Mouse (Mus musculus) embryonic stem cell, embryonic (primary cell): ENCODE results near the gene 1110017D15Rik.

Experiments
- CTCF ChIA-PET, 4 experiments: fragments of 300-600 bp in 2 of 4; fragments of 350-600 bp in 2 of 4; sonication (Branson Sonifier 250); formaldehyde crosslinking; loops; one replicate each; lab custom pipeline; 2022; ENCODE audit warnings: inconsistent platforms in 2 of 4; lab: Charles Lee
- POLR2A ChIA-PET, 4 experiments: fragments of 300-600 bp in 2 of 4; fragments of 350-600 bp in 2 of 4; sonication (Branson Sonifier 250); formaldehyde crosslinking; loops; one replicate each; lab custom pipeline; 2022; ENCODE audit warnings: antibody characterized with exemption in 4 of 4, inconsistent platforms in 1 of 4; lab: Charles Lee

1110017D15Rik gene

GRCm38 (mm10) chr4:41502171-41502940 is 14.8 kb downstream of the 1110017D15Rik start:
- CTCF ChIA-PET: interaction anchor here (0.5 to 5.0 kb wide), 29 partner anchors 11 to 451 kb away, joined by 3 to 74 read pairs (median 4); partner anchors contain the start of genes Kif24 (in 2 of the 4), Nudt2 (in 2 of the 4), Dnaic1 (in 1 of the 4) and Fam219a (in 1 of the 4)
- POLR2A ChIA-PET: interaction anchor here in 3 of 4 experiments (0.5 to 2.7 kb wide), 35 partner anchors 8 to 404 kb away, joined by 3 to 16 read pairs (median 3); partner anchors contain the start of genes Kif24 (in 3 of the 3), Nudt2 (in 3 of the 3), Aqp3 (in 1 of the 3) and Dnaic1 (in 1 of the 3)

- ChIA-PET POLR2A (interaction anchor here in 2 of 4 experiments (0.7 to 2.7 kb wide), 6 partner anchors 10 to 52 kb away, joined by 3 to 16 read pairs (median 3); partner anchors contain the start of genes Kif24 (in 1 of the 2) and Nudt2 (in 1 of the 2)), CTCF (interaction anchor here in 2 of 4 experiments (0.6 to 1.9 kb wide), 4 partner anchors 10 to 437 kb away, joined by 3 to 5 read pairs (median 4); partner anchors contain the start of gene Rpp25l (in 1 of the 2))
These were observed 16.3 kb downstream of the 1110017D15Rik start for GRCm38 (mm10) chr4:41500787-41501186.

GRCm38 (mm10) chr4:41499619-41500018 is 17.5 kb downstream of the 1110017D15Rik start:
- ChIA-PET POLR2A (interaction anchor here in 2 of 4 experiments (1.0 to 2.7 kb wide), 4 partner anchors 8 to 169 kb away, joined by 3 to 9 read pairs (median 4); no protein-coding TSS in a partner anchor), CTCF (interaction anchor here in 2 of 4 experiments (1.0 to 1.3 kb wide), 2 partner anchors 9 to 214 kb away, joined by 3 read pairs; partner anchors contain the start of gene Rpp25l (in 1 of the 2))

GRCm38 (mm10) chr4:41498921-41499391 is 18.2 kb downstream of the 1110017D15Rik start:
- POLR2A ChIA-PET: interaction anchor here in 2 of 4 experiments (1.0 to 2.7 kb wide), 6 partner anchors 8 to 169 kb away, joined by 3 to 9 read pairs (median 4); partner anchors contain the start of genes Kif24 (in 1 of the 2) and Nudt2 (in 1 of the 2)
- CTCF ChIA-PET: interaction anchor here in 3 of 4 experiments (0.9 to 2.2 kb wide), 4 partner anchors 7 to 30 kb away, joined by 3 to 6 read pairs (median 4); no protein-coding TSS in a partner anchor

GRCm38 (mm10) chr4:41497995-41498845 is 18.9 kb downstream of the 1110017D15Rik start:
- ChIA-PET CTCF (interaction anchor here (0.7 to 2.2 kb wide), 22 partner anchors 8 to 216 kb away, joined by 3 to 10 read pairs (median 4); partner anchors contain the start of genes Dnaic1 (in 2 of the 4), Fam219a (in 2 of the 4), Kif24 (in 1 of the 4) and Nudt2 (in 1 of the 4)), POLR2A (interaction anchor here in 3 of 4 experiments (0.5 to 2.7 kb wide), 13 partner anchors 9 to 400 kb away, joined by 3 to 9 read pairs (median 4); partner anchors contain the start of genes Kif24 (in 2 of the 3), Nudt2 (in 2 of the 3), Aqp3 (in 1 of the 3) and Sigmar1 (in 1 of the 3))

- POLR2A ChIA-PET: interaction anchor here in 3 of 4 experiments (0.5 to 2.7 kb wide), 11 partner anchors 10 to 400 kb away, joined by 3 to 9 read pairs (median 5); partner anchors contain the start of genes Kif24 (in 2 of the 3), Nudt2 (in 2 of the 3), Aqp3 (in 1 of the 3) and Sigmar1 (in 1 of the 3)
- CTCF ChIA-PET: interaction anchor here (0.7 to 2.2 kb wide), 20 partner anchors 9 to 216 kb away, joined by 3 to 10 read pairs (median 4); partner anchors contain the start of genes Dnaic1 (in 2 of the 4), Fam219a (in 2 of the 4), Kif24 (in 1 of the 4) and Nudt2 (in 1 of the 4)
These were observed 19.6 kb downstream of the 1110017D15Rik start for GRCm38 (mm10) chr4:41497579-41497978.

- ChIA-PET CTCF (interaction anchor here (0.6 to 2.2 kb wide), 18 partner anchors 9 to 214 kb away, joined by 3 to 10 read pairs (median 4); partner anchors contain the start of genes Dnaic1 (in 2 of the 4), Fam219a (in 2 of the 4) and Ubap1 (in 1 of the 4)), POLR2A (interaction anchor here in 2 of 4 experiments (0.6 to 2.7 kb wide), 9 partner anchors 11 to 399 kb away, joined by 3 to 9 read pairs (median 5); partner anchors contain the start of genes Kif24 (in 2 of the 2), Nudt2 (in 2 of the 2), Aqp3 (in 1 of the 2) and Sigmar1 (in 1 of the 2))
These were observed 20.1 kb downstream of the 1110017D15Rik start for GRCm38 (mm10) chr4:41497046-41497445.

- POLR2A ChIA-PET: interaction anchor here in 1 of 4 experiments (1.2 to 2.4 kb wide), 2 partner anchors 10 to 15 kb away, joined by 3 to 8 read pairs; no protein-coding TSS in a partner anchor
- CTCF ChIA-PET: interaction anchor here in 2 of 4 experiments (0.7 to 2.0 kb wide), 2 partner anchors 9 to 10 kb away, joined by 3 to 9 read pairs; no protein-coding TSS in a partner anchor
These were observed 21.3 kb downstream of the 1110017D15Rik start for GRCm38 (mm10) chr4:41495850-41496249.

- ChIA-PET POLR2A (interaction anchor here in 2 of 4 experiments (0.8 to 2.4 kb wide), 3 partner anchors 8 to 15 kb away, joined by 3 to 8 read pairs (median 3); partner anchors contain the start of gene AI464131 (in 1 of the 2)), CTCF (interaction anchor here in 3 of 4 experiments (0.5 to 2.0 kb wide), 3 partner anchors 9 to 145 kb away, joined by 3 to 9 read pairs (median 3); partner anchors contain the start of gene Enho (in 1 of the 3))
These were observed 22.1 kb downstream of the 1110017D15Rik start for GRCm38 (mm10) chr4:41495076-41495475.

- CTCF ChIA-PET: interaction anchor here in 2 of 4 experiments (1.2 to 2.0 kb wide), 2 partner anchors 10 to 11 kb away, joined by 3 to 9 read pairs; no protein-coding TSS in a partner anchor
- POLR2A ChIA-PET: interaction anchor here in 3 of 4 experiments (0.6 to 2.4 kb wide), 4 partner anchors 9 to 29 kb away, joined by 3 to 8 read pairs (median 4); partner anchors contain the start of genes AI464131 (in 1 of the 3), Kif24 (in 1 of the 3) and Nudt2 (in 1 of the 3)
These were observed 22.8 kb downstream of the 1110017D15Rik start for GRCm38 (mm10) chr4:41494378-41494777.

GRCm38 (mm10) chr4:41493464-41494116 is 23.5 kb downstream of the 1110017D15Rik start:
- POLR2A ChIA-PET: interaction anchor here in 2 of 4 experiments (0.6 to 1.4 kb wide), 4 partner anchors 9 to 463 kb away, joined by 3 to 5 read pairs (median 4); partner anchors contain the start of genes AI464131 (in 1 of the 2), Kif24 (in 1 of the 2) and Nudt2 (in 1 of the 2)
- CTCF ChIA-PET: interaction anchor here in 3 of 4 experiments (0.8 to 1.2 kb wide), 3 partner anchors 10 to 25 kb away, joined by 3 to 5 read pairs (median 4); no protein-coding TSS in a partner anchor

- POLR2A ChIA-PET: interaction anchor here in 1 of 4 experiments (1.4 kb wide), 2 partner anchors 10 to 28 kb away, joined by 4 to 5 read pairs; partner anchors contain the start of genes AI464131, Kif24 and Nudt2
- CTCF ChIA-PET: interaction anchor here in 1 of 4 experiments (1.2 kb wide), 1 partner anchor 24 kb away, joined by 4 read pairs; no protein-coding TSS in a partner anchor
These were observed 24.2 kb downstream of the 1110017D15Rik start for GRCm38 (mm10) chr4:41492951-41493350.

GRCm38 (mm10) chr4:41481601-41482017 is 35.5 kb downstream of the 1110017D15Rik start:
- POLR2A ChIA-PET: interaction anchor here in 1 of 4 experiments (1.5 to 2.7 kb wide), 2 partner anchors 10 to 14 kb away, joined by 5 to 8 read pairs; no protein-coding TSS in a partner anchor
- CTCF ChIA-PET: interaction anchor here in 1 of 4 experiments (0.5 to 6.2 kb wide), 3 partner anchors 13 to 153 kb away, joined by 3 to 26 read pairs (median 4); no protein-coding TSS in a partner anchor

GRCm38 (mm10) chr4:41480254-41480653 is 36.9 kb downstream of the 1110017D15Rik start:
- POLR2A ChIA-PET: interaction anchor here in 1 of 4 experiments (1.4 to 2.7 kb wide), 4 partner anchors 9 to 22 kb away, joined by 4 to 8 read pairs (median 6); partner anchors contain the start of gene AI464131
- CTCF ChIA-PET: interaction anchor here in 3 of 4 experiments (1.1 to 6.2 kb wide), 5 partner anchors 11 to 25 kb away, joined by 4 to 26 read pairs (median 5); no protein-coding TSS in a partner anchor
